Mouse (Mus musculus): ENCODE measurements around the gene Gm20721.

DNA sequence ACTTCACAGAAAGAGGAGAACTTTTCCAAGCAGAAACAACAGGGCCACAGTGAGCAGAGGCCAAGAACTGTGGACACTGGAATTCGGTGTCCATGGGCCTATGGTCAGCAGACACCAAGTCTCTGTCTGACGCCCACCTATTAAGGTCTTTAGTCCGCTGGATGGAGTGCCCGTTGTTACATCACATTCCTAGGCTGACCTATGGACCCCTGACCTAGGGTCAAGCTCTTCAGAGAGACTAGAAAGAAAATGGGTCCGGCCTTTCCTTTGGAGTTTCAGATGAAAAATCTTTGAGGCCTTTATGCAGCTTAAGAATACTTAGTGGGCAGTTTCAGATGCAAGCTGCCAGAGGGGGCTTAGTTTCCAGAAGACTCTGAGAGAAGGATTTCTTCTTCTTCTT lies 40.9 kb downstream of the Gm20721 start:
- TF ChIP-seq CHD2 (IDR thresholded peaks at IDR 0.05; ENCODE audit: low read length) = no peak
- TF ChIP-seq MAZ (IDR thresholded peaks at IDR 0.05; ENCODE audit: low read depth, low read length) = no peak
- no peak for TF ChIP-seq ZC3H11A (IDR thresholded peaks at IDR 0.05; ENCODE audit: low read depth, low read length)
- no peak for TF ChIP-seq EP300 (IDR thresholded peaks at IDR 0.05; ENCODE audit: low read length)
- TF ChIP-seq CTCF (conservative IDR thresholded peaks at IDR 0.05 in 1 of 2, IDR thresholded peaks at IDR 0.05 in 1 of 2; ENCODE audit: low read depth in 2 of 2, low read length in 2 of 2) = no peak
- no peak for TF ChIP-seq NELFE (IDR thresholded peaks at IDR 0.05; ENCODE audit: low read depth, low read length)
- no peak for TF ChIP-seq USF1 (IDR thresholded peaks at IDR 0.05; ENCODE audit: low read depth, low read length)
- TF ChIP-seq RCOR1 (conservative IDR thresholded peaks at IDR 0.05; ENCODE audit: low read depth, low read length) = no peak
- no peak for TF ChIP-seq ELF1 (IDR thresholded peaks at IDR 0.05; ENCODE audit: low read depth, low read length)
